Mouse (Mus musculus) midbrain, embryonic 16.5 days (tissue): Measurements from ENCODE around the gene Megf8. TPM values are rescaled to one million over a fixed set of nuclear protein-coding genes. Genes with fewer than 3 reads are reported as not detected.

Experiments used
- ATAC-seq: fragments of 200-750 bp; cut with Nextera tagmentation; 2 replicates; pipeline ENCODE4 v1.8.0; 2017; ENCODE audit warnings: moderate TSS enrichment
- H3K27ac ChIP-seq: fragments of 300-500 bp; sonication (generic); 2 replicates; pipeline ENCODE4 v1.5.1; 2014; ENCODE audit warnings: mild to moderate bottlenecking, low read length, mixed read lengths
- H3K27me3 ChIP-seq: fragments of 300-500 bp; sonication (generic); 2 replicates; pipeline ENCODE4 v1.6.1; 2014; ENCODE audit warnings: low read depth, low read length, mixed read lengths; ENCODE audit not compliant: control insufficient read depth, insufficient read depth
- H3K36me3 ChIP-seq: fragments of 300-500 bp; sonication (generic); 2 replicates; pipeline ENCODE4 v1.6.1; 2014; ENCODE audit warnings: mild to moderate bottlenecking, low read length, moderate library complexity, mixed read lengths; ENCODE audit not compliant: control insufficient read depth, insufficient read depth
- H3K4me1 ChIP-seq: fragments of 300-500 bp; sonication (generic); 2 replicates; pipeline ENCODE4 v1.6.1; 2014; ENCODE audit warnings: mild to moderate bottlenecking, low read length, mixed read lengths; ENCODE audit not compliant: control insufficient read depth, insufficient read depth
- H3K4me2 ChIP-seq: fragments of 300-500 bp; sonication (generic); 2 replicates; pipeline ENCODE4 v1.6.1; 2014; ENCODE audit warnings: mild to moderate bottlenecking, low read length, mixed read lengths
- H3K4me3 ChIP-seq: fragments of 300-500 bp; sonication (generic); 2 replicates; pipeline ENCODE4 v1.5.1; 2014; ENCODE audit warnings: low read depth, mild to moderate bottlenecking, low read length, moderate library complexity, mixed read lengths
- H3K9ac ChIP-seq: fragments of 300-500 bp; sonication (generic); 2 replicates; pipeline ENCODE4 v1.6.1; 2014; ENCODE audit warnings: low read depth, low read length, mixed read lengths
- H3K9me3 ChIP-seq: fragments of 300-500 bp; sonication (generic); replicated peaks from 2 replicates; pipeline ENCODE4 v1.6.1; 2014; ENCODE audit warnings: mild to moderate bottlenecking, low read length, mixed read lengths; ENCODE audit not compliant: control insufficient read depth, poor library complexity, severe bottlenecking
- WGBS: fragments of 180-500 bp; shearing (Covaris S2); extraction: QIAGEN DNeasy Blood & Tissue Kit; methylation state at CpG from one replicate; pipeline ENCODE4 v1.1.7; 2014; 5-methylcytosine and 5-hydroxymethylcytosine counted together
- polyA plus RNA-seq: library from polyadenylated mRNA; unstranded; fragments of >200 nt; fragmentation: Nextera tagmentation; extraction: Ambion mirVana; gene quantifications from 2 replicates; pipeline ENCODE4 v1.2.1, GENCODE M21; 2015

Megf8 gene
- polyA plus RNA-seq, 1 experiment from 2014 or later: 23.2 TPM

DNA sequence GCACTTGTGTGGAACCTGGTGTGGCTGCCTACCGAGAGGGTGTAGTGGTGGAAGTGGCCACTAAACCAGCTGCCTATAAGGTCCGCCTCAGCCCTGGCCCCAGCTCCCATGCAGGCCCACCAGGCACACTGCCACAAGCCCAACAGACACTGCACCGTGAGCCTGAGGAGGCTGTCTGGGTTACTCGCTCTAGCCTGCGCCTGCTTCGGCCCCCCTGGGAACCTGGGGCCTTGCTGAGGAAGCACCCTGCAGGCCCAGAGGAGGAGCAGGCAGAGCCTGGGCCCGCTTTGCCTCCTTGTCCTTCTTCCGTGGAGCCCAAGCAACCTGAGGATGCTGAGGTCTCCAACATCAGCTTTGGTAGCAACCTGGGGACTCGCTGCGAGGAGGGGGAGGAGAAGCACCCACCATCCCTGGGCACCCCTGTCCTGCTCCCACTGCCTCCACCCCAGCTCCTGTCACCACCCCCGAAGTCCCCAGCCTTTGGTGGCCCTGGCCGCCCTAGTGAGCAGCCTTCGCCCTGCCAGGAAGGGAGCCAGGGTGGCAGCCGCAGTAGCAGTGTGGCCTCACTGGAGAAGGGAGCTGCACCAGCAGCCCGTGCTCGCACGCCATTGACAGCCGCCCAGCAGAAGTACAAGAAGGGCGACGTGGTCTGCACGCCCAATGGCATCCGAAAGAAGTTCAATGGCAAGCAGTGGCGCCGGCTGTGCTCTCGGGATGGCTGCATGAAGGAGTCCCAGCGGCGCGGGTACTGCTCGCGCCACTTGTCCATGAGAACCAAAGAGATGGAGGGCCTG lies 45.1 kb upstream of the Megf8 start:
- Histone ChIP-seq H3K9ac (no peak overlapping the region), H3K27ac (no peak overlapping the region), H3K4me2 (no peak overlapping the region), H3K9me3 (no peaks in the 10 kb centered on the region), H3K36me3 (peaks cover 27% of the 10 kb centered on the region), H3K27me3 (no peaks in the 10 kb centered on the region), H3K4me3 (no peak overlapping the region), H3K4me1 (peaks cover 50% of the 10 kb centered on the region)
- ATAC-seq: no peak
- WGBS: 93% methylated on average over 30 of the region's 30 CpGs

DNA sequence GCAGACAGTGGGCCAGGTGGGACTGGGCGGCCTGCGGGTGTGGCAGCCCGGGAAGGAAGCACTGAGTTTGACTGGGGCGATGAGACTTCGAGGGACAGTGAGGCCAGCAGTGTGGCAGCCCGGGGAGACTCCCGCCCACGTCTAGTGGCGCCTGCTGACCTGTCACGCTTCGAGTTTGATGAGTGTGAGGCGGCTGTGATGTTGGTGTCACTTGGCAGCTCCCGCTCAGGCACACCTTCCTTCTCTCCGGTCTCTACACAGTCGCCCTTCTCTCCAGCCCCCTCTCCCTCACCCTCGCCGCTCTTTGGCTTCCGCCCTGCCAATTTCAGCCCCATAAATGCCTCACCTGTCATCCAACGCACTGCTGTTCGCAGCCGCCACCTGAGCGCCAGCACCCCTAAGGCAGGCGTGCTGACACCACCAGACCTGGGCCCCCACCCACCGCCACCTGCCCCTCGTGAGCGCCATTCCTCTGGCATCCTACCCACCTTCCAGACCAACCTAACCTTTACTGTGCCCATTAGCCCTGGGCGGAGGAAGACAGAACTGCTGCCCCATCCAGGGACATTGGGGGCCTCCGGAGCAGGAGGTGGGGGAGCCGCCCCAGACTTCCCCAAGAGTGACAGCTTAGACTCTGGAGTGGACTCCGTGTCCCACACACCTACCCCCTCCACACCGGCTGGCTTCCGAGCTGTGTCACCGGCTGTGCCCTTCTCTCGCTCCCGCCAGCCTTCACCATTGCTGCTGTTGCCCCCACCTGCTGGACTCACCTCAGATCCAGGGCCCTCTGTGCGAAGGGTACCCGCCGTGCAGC lies 44.3 kb upstream of the Megf8 start:
- Histone ChIP-seq H3K9me3 (no peaks in the 10 kb centered on the region), H3K36me3 (peaks cover 27% of the 10 kb centered on the region), H3K9ac (no peak overlapping the region), H3K27me3 (no peaks in the 10 kb centered on the region), H3K27ac (no peak overlapping the region), H3K4me2 (no peak overlapping the region), H3K4me1 (peaks cover 53% of the 10 kb centered on the region), H3K4me3 (no peak overlapping the region)
- ATAC-seq: no peak
- 90% methylated on average over 35 of the region's 38 CpGs for WGBS

DNA sequence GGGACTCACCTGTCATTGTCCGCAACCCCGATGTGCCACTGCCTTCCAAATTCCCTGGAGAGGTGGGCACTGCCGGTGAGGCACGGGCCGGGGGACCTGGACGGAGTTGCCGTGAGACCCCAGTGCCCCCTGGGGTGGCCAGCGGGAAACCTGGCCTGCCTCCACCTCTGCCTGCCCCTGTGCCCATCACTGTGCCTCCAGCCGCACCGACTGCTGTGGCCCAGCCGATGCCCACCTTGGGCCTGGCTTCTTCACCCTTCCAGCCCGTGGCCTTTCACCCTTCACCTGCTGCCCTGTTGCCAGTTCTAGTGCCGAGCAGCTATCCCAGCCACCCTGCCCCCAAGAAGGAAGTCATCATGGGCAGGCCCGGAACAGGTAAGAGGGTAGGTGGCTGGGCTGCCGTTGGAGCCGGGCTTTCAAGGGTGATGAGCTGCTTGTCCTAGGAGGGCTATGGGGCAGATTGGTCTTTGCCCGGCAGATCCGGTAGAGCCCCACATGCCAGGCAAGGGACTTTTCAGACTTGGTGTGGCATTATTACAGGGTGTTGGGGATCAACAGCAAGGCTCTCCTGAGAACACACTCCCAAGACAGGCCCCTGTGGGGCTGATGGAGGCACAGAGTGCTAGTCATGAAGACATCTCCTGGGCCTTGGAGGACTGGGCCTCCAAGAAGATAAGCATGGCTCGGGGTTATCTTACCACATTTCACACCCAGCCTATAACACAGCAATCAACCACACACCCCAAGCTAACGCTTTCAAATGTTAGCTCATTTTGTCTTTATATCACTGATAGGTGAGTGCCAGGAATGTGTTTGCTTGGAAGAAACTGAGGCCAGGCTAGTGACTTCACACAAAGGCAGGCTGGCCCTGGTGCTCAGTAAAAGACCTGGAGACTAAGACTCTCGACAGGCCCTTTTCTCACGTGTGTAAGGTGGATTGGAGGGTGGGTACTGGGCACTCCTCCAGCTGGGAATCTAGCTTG lies 43.4 kb upstream of the Megf8 start:
- H3K27me3 ChIP-seq: no peaks in the 10 kb centered on the region
- ATAC-seq: no peak
- H3K27ac ChIP-seq: no peak overlapping the region
- H3K4me2 ChIP-seq: no peak overlapping the region
- no peaks in the 10 kb centered on the region for H3K9me3 ChIP-seq
- H3K4me3 ChIP-seq: no peak overlapping the region
- 0 out of 2 replicates have a peak overlapping the region, but pooled peaks have one; percentile 41 for H3K9ac ChIP-seq
- H3K36me3 ChIP-seq: peaks cover 27% of the 10 kb centered on the region
- WGBS: 93% methylated on average over 22 of the region's 22 CpGs
- peaks cover 57% of the 10 kb centered on the region for H3K4me1 ChIP-seq

DNA sequence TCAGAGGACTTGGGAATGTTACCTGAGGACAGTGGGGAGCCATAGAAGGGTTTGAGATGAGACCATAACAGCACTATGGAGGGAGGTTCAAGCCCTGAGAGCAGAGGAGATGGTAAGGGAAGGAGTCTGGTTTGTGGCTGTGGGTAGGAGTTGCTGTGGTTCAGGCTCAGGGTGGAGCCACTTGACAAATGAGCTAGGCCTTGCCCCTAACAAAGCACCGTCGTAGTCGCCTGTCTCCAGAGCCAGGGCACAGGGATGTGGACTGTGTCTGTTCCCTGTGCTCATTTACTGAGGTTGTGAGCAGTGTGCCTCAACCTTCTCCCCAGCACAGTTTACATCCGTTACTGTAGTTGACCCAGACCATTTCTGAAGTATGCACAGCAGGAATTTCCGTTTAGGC lies 42.4 kb upstream of the Megf8 start:
- Histone ChIP-seq H3K27ac (no peak overlapping the region), H3K9ac (no peak overlapping the region; the same call in 1 of the 2 replicates), H3K36me3 (peaks cover 27% of the 10 kb centered on the region), H3K27me3 (no peaks in the 10 kb centered on the region), H3K9me3 (no peaks in the 10 kb centered on the region), H3K4me3 (no peak overlapping the region), H3K4me1 (peaks cover 50% of the 10 kb centered on the region), H3K4me2 (no peak overlapping the region)
- 69% methylated on average over 5 of the region's 5 CpGs for WGBS
- ATAC-seq: no peak

DNA sequence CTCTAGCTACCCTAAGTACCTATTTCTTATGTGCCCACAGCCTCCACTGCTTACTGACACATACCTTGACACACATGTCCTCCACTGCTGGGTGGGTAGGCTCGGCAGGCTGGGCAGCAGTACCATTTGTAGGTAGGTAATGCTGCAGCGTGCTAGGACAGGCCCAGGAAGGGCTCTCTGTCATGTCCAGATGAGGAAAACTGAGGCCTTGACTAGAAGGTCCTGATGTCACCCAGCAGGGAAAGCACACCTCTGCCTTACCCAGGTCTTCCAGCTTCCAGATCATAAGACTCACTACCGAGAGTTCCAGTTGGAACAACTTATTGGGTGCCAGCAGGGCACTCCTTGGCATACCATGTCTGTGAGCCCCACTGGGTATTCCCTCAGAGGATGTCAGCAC lies 42.0 kb upstream of the Megf8 start:
- Histone ChIP-seq H3K27ac (no peak overlapping the region), H3K27me3 (no peaks in the 10 kb centered on the region), H3K36me3 (peaks cover 27% of the 10 kb centered on the region), H3K9ac (no peak overlapping the region; the same call in 1 of the 2 replicates), H3K4me3 (no peak overlapping the region), H3K9me3 (no peaks in the 10 kb centered on the region), H3K4me2 (no peak overlapping the region), H3K4me1 (peaks cover 50% of the 10 kb centered on the region)
- no peak for ATAC-seq
- WGBS: 93% methylated on average over 3 of the region's 3 CpGs

DNA sequence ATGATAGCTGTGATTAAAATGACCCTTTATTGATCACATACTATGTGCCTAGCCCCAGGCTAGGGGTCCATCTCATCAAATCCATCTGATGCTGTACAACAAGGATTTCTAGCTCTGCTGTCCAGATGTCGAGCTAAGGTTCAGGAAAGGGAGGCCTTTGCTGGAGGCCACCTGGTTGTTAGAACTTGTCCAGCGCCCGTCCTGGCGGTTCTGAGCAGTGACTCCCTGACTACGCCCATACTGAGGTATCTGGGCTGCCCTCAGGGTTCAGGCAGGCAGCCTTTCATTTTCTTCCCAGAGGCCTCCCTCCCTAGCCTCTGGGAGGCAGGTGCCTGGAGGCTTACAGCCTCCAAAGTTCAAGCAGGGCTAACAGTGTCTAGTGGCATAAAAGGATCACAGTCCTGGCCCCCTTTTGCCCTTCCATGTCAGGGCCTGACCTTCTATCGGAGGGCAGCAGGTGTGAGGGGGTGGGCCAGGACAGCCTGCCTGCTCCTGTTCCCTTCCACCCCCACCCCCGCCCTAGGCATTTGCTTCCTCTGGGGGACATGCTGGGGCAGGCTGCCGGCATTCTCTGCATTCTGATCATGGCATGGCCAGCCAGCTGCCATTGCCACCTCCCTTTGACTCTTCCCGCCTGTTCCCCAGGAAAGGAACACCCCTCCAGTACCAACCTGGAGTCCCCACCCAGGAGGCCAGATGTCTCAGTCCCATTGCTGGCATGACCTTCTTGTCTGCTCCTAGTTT lies 41.2 kb upstream of the Megf8 start:
- Histone ChIP-seq H3K4me1 (peaks cover 53% of the 10 kb centered on the region), H3K4me2 (no peak overlapping the region), H3K9ac (peak overlapping the region; percentile 49), H3K27ac (peak overlapping the region; percentile 28; the same call in 1 of the 2 replicates), H3K9me3 (no peaks in the 10 kb centered on the region), H3K36me3 (peaks cover 27% of the 10 kb centered on the region), H3K27me3 (no peaks in the 10 kb centered on the region), H3K4me3 (no peak overlapping the region)
- WGBS: 61% methylated on average over 9 of the region's 9 CpGs
- no peak for ATAC-seq

DNA sequence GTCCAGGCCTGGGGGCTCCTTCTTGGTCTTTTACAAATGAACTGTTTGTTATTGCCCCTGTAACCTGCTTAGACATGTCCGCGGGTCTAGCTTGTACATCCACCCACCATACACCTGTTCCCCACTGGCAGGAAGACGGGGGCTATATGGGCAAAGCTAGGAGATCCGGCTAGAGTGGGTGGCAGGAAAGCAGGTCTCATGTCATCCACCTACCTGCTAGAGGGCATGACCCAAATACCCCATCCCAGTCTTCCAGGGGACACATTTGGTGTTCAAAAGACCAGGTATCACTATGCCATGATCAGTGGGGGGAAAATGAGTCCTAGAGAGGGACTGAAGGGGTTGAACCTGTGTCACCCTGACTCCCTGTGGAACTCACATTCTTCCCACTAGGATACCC lies 39.6 kb upstream of the Megf8 start:
- H3K4me1 ChIP-seq: peaks cover 62% of the 10 kb centered on the region
- ATAC-seq: no peak
- H3K4me2 ChIP-seq: peak overlapping the region; percentile 81
- 97% methylated on average over 4 of the region's 4 CpGs for WGBS
- H3K4me3 ChIP-seq: peak overlapping the region; percentile 66
- peak overlapping the region; percentile 90; the same call in 1 of the 2 replicates for H3K9ac ChIP-seq
- H3K27me3 ChIP-seq: no peaks in the 10 kb centered on the region
- H3K27ac ChIP-seq: peak overlapping the region; percentile 100
- peaks cover 13% of the 10 kb centered on the region for H3K36me3 ChIP-seq
- H3K9me3 ChIP-seq: no peaks in the 10 kb centered on the region

DNA sequence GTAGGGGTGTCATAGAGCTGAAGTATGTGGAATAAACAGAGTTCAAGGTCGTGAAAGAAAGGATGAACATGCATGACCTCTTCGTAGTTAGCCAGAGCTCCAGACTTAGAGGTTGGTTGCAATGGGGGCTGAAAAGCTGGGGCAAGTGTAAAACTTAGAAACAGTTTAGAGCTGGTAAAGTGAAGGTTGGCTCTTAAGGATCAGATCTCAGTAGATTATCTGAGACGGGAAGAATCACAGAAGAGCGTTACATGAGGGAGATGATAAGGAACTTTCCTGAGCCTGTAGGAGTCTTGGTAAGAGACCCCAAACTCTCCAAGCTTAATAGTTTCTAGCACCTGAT lies 39.0 kb upstream of the Megf8 start:
- ATAC-seq: no peak
- Histone ChIP-seq H3K27ac (peak overlapping the region; percentile 100), H3K4me1 (peaks cover 62% of the 10 kb centered on the region), H3K4me3 (peak overlapping the region; percentile 66), H3K9me3 (no peaks in the 10 kb centered on the region), H3K36me3 (peaks cover 8% of the 10 kb centered on the region), H3K9ac (peak overlapping the region; percentile 90; the same call in 1 of the 2 replicates), H3K4me2 (peak overlapping the region; percentile 81), H3K27me3 (no peaks in the 10 kb centered on the region)
- WGBS: 17% methylated on average over 4 of the region's 4 CpGs
